Mouse (Mus musculus) heart, adult 18-20 months (tissue): Measurements from ENCODE around the gene Mrps18b. TPM values are rescaled to one million over a fixed set of nuclear protein-coding genes. Genes with fewer than 3 reads are reported as not detected.

Experiments used
- DNase-seq, 2 experiments: peaks; one replicate each; pipeline ENCODE4 v3.0.0; 2021 to 2022; ENCODE audit warnings: mixed read lengths in 1 of 2
- total RNA-seq, 2 experiments: library from RNA; stranded (reverse); gene quantifications; 2 replicates each; pipeline ENCODE4 v1.2.3; 2021

Mrps18b gene
- total RNA-seq, 2 experiments from 2014 or later = 52.1 to 64.7 TPM

DNA sequence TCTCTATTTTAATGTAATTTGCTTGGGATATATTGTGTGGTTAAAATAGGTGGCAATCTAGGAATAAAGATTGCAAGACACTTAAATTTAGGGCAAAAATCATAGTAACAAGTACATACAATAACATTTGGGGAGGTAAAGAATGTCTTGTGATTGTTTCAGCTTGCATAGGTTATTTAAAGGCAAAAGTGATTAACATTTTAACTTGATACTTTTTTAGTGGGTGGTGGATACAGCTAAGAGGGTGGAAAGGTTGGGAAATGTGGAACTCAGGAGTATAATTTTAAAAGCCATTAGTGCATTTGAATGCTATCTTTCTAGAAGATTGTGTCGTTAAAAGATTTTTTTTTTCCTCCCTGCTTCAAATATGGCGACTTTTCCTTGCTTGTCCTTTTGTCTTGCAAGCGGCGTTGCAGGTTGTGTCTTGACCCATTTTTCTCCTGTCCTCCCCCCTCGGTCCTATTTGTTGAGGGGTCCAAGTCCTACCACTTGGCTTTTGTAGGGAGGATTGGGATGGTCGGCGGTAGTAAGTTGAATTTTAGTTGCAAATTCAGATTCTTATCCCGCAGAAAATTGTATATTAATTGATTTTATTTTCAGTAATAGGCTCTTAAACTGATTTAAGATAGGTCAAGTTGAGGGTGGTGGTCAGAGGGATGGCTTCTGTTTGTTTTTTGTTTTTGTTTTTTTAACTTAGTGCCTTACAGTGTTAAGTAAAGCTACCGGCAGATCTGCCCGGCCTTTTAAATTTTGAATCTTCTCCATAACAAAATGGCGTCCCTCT lies 2.3 kb upstream of the Mrps18b start:
- peak; percentile 55 to 75 for DNase-seq

DNA sequence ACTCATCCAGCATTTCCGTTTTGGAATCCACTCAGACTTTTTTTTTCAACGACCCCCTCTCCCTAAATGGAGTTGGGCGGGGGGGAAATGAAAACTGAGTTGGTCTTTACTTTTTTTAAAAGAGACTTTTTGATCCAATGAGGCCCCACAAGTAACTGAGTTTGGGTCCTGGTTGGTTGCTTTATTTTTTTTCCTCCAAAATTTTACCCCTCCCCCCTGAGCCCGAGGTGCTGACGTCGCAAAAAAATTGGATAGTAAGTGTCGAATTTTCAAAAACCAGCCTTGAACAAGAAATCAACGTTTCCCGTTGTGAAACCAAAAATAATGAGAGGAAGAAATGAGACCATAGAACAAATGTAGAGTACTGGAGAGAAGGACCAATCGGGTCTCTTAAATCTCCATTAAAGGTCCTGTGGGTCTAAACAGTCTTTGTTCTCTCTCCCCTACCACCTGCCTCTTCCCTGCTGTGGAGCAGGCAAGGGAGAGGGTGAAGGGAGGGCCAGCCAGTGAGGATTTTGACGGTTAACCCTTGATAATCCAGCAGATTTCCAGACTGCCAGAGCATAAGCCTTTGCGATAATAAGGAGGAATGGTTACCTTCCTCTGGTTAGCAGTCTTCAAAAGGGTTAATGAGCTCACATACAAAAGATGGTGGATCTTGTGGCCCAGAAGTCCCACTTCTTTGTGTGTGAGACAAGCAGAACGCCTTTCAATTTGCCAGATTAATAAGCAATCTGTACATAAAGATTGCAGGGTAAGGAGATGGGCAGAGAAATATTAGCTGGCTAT lies 1.5 kb upstream of the Mrps18b start:
- peak; percentile 62 to 70 for DNase-seq

DNA sequence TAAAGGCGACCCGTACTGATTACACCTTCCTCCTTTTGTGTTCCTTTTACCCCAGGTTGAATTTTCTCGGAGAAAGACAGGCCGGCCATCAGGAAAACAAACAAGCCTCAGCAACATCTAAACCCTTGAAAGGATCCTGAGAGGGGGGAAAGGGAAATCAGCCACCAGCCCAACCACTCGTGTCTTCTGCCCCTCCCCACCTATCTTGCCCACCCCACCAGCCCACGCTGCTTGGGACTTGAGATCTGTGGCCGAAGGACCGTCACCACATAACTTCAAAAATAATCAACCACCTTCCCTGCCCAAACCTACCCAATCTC lies 914 bp upstream of the Mrps18b start:
- DNase-seq = no peak

- no peak for DNase-seq
Measured at GRCm38 (mm10) chr17:35915538-35916296, 472 bp downstream of the Mrps18b start.

DNA sequence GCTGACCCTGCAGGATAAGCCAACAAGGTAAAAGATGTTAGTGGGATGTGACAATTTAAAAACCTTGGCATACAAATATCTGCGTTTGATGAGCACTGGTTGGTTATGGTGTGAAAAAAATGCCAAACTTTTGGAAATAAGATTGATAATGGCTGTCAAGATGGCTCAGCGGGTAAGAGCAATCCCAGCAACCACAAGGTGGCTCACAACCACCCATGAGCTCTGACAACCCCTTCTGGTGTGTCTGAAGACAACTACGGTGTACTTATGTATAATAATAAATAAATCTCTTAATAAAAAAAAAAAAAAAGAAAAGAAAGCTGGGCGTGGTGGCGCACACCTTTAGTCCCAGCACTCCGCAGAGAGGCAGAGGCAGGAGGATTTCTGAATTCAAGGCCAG lies 1.2 kb downstream of the Mrps18b start:
- no peak for DNase-seq

DNA sequence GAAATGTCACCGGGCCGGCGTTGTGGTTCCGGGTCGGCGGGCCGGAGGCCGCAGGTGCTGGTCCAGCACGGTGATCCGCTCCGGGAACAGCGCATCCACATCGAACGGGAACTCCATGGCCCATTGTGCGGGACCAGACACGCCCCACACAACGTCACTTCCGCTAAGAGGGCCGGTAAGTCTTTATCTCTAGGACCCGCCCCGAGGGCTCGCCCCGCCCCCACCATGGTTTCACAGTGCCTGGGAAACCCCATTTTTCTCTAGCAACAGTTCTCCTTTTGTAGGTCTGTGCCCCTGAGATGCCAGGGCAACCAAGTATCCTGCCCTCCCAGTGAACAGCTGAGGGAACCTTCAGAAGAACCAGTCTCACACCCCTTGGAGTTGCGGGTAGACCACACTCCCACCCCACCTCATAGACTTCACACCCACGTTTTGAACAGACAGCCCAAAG lies 6.2 kb downstream of the Mrps18b start, which contains the start of gene Atat1:
Atat1 (minus strand) TSS at position 157 of the 451 bp plus-strand sequence.
- DNase-seq = peak; percentile 96 to 97

DNA sequence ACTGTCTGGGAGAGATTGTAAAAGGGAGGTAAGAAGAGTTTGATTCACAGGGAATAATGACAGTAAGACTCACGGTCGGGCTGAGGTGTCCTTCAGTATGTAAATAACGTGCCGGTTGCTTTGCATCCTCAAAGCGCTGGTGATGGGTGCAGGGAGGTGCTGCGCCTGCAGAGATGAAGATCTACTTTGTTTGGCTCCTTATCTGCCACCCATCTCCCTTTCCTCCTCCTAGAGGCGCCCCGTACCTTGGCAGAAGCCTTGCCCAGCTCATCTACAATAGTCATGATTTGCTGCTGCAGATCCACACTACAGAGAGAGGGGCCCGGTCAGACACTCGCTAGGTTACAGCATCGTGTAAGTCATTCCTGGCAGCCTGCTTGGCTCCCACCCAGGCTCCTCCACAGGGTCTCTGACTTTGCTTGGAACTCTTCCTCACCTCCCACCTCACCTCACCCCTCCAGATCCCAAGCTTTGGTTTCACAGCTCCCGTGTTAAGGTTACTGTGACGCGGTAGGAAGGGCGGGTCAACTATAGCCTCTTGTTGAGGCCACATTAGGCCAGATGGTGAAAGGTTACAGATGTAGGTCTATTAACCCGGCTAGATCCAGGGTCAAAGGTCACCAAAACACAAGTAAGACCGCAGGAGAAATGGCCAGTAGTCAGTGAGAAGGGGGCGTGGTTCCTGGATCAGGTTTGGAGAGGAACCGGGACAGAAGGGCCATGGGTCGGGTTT lies 6.8 kb downstream of the Mrps18b start:
- no peak for DNase-seq

GRCm38 (mm10) chr17:35907609-35908008 lies 8.6 kb downstream of the Mrps18b start:
- DNase-seq = no peak

- no peak for DNase-seq
Measured at GRCm38 (mm10) chr17:35905587-35905986, 10.6 kb downstream of the Mrps18b start.

DNA sequence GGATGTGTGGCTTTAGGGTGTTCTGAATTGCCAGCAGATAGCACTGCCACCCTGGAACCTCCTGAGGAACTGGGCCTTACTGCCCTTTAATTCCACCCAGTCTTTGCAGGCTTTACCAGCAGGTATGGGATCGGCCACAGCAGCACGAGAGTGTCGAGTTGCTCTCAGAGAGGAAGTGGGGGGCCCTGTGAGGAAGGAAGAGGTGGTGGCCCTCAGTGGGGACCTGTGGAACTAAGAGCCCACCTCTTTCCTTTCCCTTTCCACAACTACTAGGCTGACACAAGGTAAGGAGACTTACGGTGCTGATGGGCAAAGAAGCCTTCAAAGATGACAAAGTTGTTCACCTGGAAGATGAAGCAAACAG lies 12.2 kb downstream of the Mrps18b start:
- no peak for DNase-seq

GRCm38 (mm10) chr17:35903343-35903991 lies 12.7 kb downstream of the Mrps18b start:
- peak; percentile 70 to 73 for DNase-seq

DNA sequence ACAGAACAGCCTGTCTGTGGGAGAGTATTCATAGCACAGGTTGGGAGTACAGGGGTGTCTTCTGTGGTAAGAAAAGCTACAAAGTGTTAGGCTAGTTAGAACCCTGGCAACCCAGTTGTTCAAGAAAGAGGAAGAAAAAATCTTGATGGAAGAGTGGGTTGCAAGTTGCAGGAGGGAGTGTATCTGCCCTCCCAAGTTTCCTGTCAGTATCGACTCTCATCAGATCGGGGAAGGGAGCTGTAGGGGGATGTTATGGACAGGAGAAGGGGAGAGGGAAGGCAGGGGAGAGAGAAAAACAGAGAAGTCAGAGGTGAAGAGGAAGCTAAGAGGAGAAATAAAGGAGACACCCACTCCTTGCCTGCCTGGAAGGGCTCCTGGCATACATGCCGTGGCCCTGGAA lies 15.6 kb downstream of the Mrps18b start:
- DNase-seq = no peak

DNA sequence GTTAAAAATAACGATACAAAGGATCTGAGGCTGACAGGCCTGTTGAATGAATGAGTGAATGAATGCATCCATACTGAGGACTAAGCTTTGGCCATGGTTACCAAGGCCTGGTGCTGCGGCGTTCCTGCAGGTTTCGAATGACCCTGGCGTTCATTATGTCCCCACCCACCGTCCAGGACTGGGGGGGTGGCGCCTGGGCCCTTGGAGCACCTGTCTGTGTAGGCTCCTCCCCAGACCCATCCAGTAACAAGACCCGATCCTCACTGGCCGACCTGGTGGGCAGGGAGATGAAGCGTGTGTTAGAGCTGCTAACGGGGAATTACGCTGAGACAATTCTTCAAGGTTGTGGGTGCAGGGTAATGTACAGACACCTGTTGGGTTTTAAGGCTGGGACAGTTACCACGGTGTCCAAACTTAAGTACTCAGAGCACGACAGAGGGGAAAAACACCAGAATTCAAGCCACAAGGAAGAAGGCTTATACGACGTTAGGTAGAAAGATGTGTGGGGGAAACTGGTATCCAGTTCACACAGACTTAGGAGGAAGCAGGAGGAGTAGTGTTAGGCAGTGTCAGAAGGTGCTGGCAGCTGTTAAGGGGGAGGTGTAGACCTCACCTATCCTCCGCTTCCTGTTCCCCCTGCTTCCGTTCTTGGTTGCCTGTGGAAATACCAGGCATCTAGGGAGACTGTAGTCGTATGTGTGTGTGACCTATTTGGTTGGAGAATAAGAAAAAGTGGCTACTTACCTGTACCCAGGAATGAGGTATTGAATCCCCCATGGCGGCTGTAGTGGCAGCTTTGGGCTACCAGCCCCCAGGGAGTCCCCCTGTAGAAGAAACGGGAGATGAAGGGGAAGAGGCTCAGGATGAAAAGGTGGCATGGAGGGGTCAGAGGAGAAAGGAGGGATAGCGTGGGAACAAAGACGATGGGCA lies 18.3 kb downstream of the Mrps18b start:
- no peak for DNase-seq

- peak; percentile 90 to 95 for DNase-seq
Measured at GRCm38 (mm10) chr17:35896781-35897643, 19.2 kb downstream of the Mrps18b start, which contains the start of gene 2310061I04Rik. Gene 2310061I04Rik, minus strand, starts transcription at chr17:35897431.

- DNase-seq = no peak
Measured at GRCm38 (mm10) chr17:35887725-35888124, 28.5 kb downstream of the Mrps18b start.

DNA sequence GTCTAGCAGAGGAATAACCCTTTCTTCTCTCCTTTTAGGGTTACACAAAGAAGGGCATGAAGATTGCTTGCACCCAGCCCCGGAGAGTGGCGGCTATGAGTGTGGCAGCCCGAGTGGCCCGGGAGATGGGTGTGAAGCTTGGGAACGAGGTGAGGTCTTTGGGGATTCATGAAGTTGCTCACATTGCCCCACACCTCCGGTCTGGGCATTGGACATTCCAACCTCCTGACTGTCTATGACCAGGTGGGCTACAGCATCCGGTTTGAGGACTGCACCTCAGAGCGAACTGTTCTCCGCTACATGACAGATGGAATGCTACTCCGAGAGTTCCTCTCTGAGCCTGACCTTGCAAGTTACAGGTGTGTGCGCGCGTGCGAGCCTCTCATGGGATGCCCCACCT lies 32.4 kb downstream of the Mrps18b start:
- no peak for DNase-seq

DNA sequence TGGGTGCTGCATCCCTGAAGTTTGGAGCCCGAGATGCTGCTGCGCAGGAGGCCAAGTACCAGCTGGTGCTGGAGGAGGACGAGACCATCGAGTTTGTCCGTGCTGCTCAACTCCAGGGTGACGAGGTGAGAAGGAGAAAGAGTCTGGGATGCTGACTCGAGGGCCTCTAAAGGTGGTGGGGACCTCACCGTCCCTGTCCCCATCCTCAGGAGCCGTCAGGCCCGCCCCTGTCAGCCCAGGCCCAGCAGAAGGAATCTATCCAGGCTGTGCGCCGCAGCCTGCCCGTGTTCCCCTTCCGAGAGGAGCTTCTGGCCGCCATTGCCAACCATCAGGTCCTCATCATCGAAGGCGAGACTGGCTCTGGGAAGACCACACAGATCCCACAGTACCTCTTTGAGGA lies 33.3 kb downstream of the Mrps18b start:
- no peak for DNase-seq

DNA sequence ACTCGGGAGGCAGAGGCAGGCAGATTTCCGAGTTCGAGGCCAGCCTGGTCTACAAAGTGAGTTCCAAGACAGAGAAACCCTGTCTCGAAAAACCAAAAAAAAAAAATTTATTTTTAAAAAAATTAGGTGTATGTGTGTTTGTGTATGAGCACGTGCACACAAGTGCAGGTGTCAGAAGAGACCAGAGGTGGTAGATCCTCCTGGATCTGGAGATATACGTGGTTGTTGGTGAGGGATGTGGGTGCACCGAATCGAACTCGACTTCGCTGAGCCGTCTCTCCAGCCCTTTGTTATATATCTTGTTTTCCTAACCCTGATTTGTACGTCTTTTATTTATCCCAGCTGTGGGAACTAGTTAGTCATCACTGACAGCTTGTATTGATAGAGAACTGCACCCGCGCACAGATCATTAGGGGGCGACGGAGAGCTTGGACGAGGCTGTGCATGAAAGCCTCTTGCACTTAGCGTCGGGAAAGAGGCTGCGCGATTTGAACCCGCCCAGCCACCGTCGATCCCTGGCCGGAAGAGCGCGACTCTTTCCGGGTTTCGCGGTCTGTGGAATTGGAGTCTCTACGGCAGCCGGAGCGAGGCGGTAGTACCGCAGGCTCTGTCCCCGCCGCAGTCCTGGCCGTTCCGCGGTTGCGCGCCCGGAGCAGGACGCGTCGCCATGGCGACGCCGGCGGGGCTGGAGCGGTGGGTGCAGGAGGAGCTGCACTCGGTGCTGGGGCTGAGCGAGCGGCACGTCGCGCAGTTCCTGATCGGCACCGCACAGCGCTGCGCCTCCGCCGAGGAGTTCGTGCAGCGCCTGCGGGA lies 36.7 kb downstream of the Mrps18b start, which contains the start of gene Dhx16:
Dhx16 (plus strand) TSS at position 575 of the 813 bp plus-strand sequence.
- DNase-seq = peak; percentile 96 to 98
